Mouse (Mus musculus) spleen, postnatal 10 days (tissue): ENCODE data around the gene Cacna2d2.

Source experiments
- DNase-seq, 2 experiments: peaks; one replicate each; pipeline ENCODE4 v3.0.0; 2021 to 2022; ENCODE audit warnings: low spot score in 2 of 2

Cacna2d2 gene

DNA sequence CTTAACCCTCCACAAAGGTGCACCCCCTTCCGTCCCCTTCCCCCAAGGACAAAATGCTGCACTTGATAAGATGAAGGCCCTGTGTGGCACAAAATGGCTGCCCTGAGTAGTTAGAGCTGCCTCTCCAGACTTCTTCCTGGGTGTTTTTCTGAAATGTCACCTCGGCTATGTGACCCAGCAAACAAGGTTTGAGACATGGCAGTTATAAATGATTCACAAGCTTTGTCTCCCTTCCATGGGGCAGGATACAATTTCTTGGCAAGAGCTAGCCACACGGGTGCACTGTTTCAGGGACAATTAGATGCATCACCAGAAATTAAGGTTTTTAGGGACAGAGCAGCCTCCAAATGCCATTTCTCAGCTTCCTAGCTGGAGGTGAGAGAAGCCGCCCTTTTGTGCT lies 141.0 kb downstream of the Cacna2d2 start:
- DNase-seq: no peak

DNA sequence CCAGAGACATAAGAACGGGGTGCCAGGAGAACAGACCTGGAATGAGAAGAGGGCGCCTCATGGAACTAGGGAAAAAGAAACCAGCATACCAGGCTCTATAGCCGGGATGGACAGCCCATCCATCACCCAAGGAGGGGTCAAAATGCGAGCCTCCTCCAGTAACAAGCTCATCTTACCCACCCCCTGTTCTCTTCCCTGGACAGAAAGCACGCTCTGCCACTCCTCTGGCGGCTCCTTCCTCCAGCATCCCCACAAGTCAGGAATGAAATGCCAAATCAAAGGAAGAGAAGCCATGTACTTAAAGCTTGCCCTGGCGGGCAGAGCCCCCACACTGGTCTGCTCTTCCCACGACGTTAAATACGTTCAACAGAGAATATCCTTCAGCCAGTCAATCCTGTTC lies 141.6 kb downstream of the Cacna2d2 start:
- DNase-seq: no peak

DNA sequence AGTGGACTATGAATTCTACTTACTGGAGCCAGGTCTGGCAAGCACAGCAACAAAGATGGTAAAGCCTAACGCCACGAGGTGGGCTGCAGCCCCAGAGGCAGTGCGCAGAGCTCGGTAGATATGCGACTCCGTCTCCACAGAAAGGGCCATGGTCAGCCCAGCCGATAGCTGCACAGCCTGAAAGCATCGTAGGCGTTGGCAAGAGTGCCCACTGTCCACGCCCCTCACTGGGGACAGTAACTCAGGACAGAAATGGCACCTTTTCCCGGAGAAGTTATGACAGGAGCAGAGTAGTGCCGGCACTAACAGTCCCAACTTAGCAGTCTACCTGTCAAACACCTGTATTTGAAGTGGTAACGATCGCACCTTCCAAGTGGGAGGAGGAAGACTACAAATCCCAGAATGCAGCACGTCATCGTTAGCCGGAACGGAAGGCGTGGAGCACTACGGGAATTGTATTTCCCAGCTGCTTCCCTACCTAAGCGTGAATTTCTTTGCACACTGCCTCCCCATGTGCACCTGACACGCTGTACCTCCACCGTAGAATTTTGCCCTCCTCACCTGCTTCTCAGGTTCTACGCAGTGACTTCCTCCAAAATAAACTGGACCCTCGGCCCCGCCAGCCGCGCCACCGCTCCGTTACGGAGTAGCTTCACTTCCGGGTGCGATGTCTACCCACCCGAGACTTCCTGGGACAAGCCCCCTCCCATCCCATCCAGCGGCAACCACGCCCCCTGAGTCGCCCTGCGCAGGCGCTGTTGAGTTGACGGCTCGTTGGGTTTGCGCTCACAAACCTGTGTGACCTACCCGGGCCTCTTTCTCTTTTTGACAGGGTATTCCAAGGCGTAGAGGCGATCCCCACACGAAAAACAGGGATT lies 142.3 kb downstream of the Cacna2d2 start, which contains the start of the genes Cyb561d2 and Nprl2:
Gene Cyb561d2, minus strand, starts transcription at position 720 of the 878 bp plus-strand sequence.
Gene Nprl2, plus strand, starts transcription at position 753 of the 878 bp plus-strand sequence.
- DNase-seq: peak; percentile 81 to 89

DNA sequence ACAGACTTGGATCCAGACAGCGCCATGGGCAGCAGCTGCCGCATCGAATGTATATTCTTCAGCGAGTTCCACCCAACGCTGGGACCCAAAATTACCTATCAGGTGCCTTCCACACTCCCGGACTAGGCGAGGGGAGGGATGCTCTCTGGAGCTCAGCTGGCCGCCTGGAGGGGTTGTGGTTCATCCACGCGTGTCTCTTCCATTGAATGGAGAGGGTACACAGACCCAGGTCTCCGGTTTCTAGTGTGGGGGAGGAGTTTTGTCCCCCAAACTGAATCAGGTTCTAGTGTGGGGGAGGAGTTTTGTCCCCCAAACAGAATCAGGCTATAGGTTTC lies 142.9 kb downstream of the Cacna2d2 start:
- no peak for DNase-seq

DNA sequence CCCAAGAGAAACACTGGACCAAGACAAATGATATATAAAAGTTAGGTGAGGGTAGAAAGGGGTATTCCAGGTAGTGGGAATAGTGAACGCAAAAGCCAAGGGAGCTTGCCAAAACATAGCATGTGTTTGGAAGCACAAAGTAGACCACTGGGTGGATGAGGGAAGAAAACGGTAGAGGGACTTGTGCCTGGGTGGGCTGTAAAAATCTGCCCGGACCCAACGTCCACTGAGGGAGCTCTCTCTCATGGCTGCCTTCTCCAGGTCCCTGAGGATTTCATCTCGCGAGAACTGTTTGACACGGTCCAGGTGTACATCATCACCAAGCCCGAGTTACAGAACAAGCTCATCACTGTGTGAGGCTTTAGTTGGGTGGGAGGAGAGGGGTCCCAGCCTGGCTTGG lies 143.3 kb downstream of the Cacna2d2 start:
- no peak for DNase-seq

DNA sequence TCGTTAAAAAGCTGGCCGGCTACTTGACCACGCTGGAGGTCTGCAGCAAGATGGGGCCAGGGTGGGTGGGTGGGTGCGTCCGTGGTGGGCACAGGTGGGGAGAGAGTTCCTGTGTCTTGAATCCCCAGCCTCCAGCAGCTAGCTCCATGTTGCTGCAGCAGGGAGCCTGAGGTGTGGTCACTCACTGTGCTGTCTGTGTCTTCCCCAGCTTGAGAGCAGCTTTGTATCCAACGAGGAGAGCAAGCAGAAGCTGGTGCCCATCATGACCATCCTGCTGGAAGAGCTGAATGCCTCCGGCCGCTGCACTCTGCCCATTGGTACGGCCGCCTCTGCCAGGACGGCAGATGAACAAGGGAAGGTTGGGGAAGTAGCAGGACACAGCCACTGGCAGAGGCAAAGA lies 143.9 kb downstream of the Cacna2d2 start:
- DNase-seq: no peak

DNA sequence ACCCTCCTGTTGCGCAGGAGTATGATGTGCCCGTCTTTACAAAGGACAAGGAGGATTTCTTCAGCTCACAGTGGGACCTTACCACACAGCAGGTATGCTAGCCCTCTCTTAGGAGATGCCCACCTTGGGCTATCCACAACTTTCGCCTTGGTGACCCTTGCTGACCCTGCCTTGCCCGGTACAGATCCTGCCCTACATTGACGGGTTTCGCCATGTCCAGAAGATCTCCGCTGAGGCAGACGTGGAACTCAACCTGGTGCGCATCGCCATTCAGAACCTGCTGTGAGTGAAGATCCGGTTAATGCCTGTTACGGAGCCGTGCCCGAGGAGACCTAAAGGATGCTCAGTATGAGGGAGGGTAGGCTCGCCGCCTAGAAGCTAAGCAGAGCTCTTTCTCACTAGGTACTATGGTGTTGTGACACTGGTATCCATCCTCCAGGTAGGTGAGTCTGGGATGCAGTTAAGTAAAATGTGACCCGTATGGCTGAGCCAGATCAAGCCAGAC lies 144.8 kb downstream of the Cacna2d2 start:
- no peak for DNase-seq

DNA sequence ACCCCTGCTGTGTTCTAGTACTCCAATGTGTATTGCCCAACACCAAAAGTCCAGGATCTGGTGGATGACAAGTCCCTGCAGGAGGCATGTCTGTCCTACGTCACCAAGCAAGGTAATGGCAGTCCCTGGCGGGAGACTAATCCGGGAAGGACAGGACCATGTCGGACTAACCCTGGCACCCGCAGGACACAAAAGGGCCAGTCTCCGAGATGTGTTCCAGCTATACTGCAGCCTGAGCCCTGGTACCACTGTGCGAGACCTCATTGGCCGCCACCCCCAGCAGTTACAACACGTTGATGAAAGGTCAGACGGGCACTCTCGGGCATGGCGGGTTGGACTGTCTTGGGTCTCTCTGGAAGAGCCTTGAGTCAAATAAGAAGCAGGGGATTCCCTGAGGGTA lies 145.3 kb downstream of the Cacna2d2 start:
- DNase-seq: no peak

DNA sequence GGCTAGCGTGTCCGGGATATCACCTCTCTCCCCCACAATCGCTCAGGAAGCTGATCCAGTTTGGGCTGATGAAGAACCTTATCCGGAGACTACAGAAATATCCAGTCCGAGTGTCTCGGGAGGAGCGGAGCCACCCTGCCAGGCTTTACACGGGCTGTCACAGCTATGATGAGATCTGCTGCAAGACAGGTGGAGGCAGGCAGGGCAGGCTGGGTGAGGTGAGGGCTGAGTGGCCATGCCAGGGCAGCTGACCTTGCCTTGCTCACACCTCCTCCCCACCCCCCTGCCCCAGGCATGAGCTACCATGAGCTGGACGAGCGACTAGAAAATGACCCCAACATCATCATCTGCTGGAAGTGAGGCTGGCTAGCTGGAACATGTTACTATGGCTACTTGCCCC lies 145.8 kb downstream of the Cacna2d2 start:
- DNase-seq: no peak

DNA sequence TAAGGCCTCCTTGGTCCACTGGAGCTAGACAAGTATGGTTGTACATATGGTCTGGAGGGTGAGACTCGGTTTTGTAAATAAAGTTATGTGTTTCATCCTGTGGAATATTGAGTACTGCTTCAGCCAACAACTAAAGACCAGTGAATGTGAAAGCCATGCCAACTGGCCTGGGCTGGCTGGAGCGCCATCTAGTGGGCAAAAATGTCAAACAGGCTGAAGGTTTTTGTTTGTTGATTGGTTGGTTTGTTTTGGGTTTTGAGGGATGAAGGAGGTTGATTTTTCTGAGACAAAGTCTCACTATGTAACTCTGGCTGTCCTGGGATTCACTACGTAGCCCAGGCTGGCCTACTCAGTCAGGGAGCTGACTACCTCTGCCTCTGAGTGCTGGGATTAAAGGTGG lies 146.2 kb downstream of the Cacna2d2 start:
- peak; percentile 83 to 90 for DNase-seq

DNA sequence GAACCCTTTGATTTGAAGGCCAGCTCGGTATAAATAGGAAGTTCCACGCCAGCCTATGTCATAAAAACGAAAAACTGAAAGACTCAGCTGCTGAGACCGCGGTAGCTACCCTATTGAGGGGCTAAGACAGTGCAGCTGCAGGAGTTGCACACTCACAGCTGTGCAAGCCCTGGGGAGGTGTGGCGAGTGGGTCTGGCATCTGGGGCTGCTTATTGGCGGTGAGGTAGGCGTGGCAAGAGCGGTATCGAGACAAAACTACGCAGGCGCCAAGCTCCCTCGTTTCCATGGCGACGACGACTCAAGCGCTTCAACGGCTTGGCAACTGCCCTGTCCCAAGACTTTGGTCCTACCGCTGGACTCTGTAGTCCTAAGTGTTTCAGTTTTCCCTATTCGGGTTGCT lies 147.6 kb downstream of the Cacna2d2 start, which contains the start of gene Zmynd10:
Gene Zmynd10, plus strand, starts transcription at position 273 of the 400 bp plus-strand sequence.
- DNase-seq: peak; percentile 68 to 92

DNA sequence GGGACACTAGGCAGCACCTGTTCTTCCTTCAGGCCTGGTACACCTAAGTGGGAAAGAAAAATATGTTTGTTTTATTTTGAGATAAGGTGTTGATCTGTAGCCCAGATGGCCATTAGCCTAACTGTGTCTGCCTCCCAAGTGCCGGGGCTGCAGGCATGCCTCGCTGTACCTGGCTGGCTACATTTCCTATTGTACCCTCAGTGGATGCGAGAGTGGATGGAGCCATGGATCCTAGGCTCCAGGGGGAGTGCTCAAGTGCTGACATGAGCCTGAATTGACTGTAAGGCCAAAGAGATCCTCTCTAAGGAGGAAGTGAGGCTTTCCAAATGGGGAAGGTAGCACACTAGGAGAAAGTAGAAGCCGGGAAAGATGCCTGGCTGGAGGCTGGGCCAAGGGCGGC lies 148.5 kb downstream of the Cacna2d2 start:
- DNase-seq: no peak

DNA sequence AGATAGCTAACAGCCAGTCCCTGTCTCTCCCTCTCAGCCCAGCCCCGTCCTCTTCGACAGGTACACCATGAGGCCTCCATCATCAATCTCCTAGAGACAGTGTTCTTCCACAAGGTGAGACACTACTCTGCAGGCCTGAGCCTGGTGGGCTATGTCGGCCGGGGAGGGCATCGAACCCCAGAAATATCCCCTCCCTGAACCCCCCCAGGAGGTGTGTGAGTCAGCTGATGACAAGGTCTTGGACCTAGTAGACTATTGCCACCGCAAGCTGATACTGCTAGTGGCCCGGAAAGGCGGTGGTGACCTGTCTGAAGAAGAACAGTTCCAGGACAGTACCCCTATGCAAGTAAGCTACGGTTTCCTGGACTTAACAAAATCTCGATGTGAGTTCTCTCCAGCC lies 149.4 kb downstream of the Cacna2d2 start:
- no peak for DNase-seq

DNA sequence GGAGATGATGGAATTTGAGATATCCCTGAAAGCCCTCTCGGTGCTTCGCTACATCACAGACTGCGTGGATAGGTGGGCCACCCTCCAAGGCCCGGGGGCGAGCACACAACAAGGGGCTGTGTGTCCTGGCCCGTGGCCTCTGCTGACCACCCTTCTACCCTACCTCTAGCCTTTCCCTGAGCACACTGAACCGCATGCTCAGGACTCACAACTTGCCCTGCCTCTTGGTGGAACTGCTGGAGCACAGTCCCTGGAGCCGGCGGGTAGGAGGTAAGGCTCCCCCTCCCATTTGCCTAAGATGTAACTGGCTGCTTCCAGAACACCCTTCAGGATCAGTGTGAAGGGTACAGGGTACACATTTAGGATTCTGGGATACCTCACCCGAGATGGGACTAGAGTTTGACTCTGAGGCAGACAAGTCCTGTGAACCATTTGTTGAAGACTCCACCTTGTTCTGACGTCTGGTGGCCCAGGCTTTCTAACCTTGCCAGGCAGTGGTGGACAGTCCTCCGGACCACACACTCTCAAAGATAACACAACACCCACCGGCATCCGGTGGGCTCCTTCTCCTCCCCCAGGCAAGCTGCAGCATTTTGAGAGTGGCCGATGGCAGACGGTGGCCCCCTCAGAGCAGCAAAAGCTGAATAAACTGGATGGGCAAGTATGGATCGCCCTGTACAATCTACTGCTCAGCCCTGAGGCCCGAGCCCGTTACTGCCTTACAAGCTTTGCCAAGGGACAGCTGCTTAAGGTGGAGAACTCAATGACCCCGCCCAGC lies 150.1 kb downstream of the Cacna2d2 start:
- no peak for DNase-seq

DNA sequence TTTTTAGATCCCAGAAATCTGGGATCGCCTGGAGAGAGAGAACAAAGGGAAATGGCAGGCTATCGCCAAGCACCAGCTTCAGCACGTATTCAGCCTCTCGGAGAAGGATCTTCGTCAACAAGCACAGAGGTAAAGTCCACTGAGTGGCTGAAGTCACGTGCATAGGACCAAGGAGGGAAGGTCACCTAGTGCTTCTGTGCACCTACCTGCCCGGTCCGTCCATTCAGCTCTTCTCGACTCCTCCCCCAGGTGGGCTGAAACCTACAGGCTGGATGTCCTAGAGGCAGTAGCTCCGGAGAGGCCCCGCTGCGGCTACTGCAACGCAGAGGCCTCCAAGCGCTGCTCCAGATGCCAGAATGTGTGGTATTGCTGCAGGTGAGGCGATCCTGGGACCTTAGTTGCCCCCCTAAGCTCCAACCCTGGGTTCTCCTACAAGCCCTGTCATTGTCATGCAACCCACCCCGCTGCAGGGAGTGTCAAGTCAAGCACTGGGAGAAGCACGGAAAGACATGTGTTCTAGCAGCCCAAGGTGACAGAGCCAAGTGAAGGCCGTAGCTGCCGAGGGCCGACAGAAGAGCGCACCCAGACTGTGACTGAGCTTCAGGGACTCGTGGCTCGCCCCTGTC lies 151.2 kb downstream of the Cacna2d2 start:
- DNase-seq: no peak

DNA sequence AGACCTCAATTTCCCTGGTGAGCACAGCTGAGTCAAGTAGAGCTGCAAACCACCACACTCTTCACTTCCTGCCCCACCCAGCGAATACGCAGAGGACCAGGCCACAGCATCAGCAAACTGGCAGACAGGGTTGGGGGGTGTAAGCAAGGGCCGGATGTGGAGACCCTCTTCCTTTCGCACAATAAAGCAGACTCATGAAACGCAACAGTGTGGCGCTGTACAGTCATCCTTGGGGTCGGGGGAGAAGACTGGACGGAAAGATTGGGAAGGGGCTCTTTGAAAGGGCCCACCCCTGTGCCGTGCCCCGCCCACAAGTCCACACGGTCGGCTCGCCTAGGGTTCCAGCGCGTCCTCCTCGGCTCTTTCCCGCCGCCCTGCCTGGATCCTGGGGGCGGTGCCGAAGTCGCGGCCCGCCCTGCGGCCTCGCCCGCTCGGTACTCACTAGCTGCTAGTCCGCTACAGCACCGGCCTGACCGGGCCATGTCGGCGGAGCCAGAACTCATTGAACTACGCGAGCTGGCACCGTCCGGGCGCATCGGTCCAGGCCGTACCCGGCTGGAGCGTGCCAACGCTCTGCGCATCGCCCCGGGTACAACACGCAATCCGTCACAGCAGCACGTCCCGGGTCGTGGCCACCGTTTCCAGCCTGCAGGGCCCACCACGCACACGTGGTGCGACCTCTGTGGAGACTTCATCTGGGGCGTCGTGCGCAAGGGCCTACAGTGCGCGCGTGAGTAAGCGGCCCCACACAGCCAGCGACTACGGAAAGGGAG lies 151.9 kb downstream of the Cacna2d2 start, which contains the start of gene Rassf1:
Gene Rassf1, plus strand, starts transcription at position 439 of the 773 bp plus-strand sequence.
- DNase-seq: peak; percentile 55 to 76

DNA sequence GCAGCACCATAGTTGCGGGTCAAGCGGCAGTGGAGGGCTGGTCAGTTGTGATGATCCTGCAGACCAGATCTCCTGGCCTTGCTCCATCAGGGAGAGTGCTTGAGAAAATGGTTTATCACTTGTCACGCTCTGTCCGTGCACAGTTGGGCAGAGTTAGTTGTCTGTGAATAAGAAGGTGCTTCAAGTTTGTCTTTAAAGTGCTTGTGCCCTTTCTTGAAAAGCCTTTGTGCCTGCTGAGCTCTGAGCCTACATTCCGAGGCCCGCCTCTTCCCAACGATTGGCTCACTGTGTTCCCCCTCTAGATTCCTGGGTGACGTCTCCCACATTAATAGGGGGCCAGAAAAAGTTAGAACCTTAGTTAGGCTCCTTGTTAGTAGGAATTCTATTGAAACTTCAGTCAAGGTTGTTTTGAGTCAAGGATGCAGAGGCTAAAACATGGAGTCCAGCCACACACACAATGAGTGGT lies 152.5 kb downstream of the Cacna2d2 start:
- DNase-seq: no peak

DNA sequence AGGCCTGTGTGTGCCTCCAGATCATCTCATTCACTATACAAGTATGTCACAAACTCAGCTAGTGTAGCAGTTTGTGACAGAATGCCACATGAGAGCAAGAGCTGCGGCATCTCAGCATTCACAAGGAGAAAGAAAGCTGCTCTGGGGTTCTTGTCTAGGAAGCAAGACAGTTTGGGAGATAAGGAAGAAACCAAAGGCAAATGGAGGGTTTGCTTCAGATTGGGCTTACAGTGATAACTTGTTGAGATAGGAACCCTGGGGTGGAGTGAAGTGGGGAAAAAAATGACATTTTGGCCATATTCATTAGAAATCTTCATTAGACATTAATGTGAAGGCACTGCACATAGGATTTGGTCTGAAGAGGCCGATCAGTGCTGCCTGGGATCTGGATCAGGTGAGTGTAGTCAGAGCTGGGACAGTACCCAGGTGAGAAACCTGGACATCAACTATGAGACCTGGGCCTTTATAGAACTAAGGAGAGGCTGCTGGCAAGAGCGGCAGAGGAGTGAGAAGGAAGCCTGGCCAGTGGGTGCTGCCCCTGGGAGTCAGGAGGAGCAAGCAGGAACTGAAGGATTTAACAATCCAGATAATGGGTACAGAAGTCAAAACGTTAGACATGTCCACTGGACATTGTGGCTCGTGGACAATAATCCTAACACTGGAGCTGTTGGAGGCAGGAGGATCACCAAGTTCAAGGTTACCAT lies 153.4 kb downstream of the Cacna2d2 start:
- no peak for DNase-seq

DNA sequence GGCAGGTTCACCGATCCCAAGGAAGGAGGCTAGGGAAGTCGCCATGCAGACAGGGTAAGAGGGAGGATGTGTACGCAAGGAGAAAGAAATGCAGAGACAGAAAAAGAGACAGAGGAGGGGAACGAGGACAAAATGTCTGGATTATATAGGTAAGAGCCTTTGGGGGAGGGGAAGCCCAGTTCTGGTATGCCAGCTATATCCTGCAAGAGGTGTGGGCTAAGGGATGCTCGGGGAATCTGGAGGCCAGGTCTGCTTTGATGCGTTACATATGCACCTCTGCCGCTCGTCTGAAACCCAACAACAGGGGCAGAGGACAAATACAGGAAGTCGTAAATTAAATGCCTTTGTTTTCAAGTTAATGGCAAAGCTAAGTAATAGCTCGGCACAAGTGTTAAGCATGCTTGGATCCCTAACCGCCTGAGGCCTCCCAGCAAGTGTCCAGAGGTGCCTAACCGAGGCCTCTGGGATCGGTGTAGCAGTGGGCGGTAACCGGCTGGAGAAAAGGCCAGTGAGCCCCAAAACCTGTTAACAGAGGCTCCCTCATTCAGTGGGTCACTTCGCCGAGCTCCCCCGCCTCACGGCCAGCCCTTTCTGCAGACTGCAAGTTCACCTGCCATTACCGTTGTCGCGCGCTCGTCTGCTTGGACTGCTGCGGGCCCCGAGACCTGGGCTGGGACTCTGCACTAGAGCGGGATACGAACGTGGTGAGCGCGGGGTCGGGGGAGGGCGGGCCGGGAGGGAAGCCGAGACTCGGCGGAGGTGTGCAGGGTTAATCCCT lies 154.3 kb downstream of the Cacna2d2 start:
- peak in 1 of 2 experiments; percentile 61 for DNase-seq
